Mouse (Mus musculus) intestine, postnatal 0 days (tissue): ENCODE measurements at regions not wholly inside any gene's neighbourhood (a gene's known extent, or its start where the extent isn't known, plus 50 kb on each side); places are given as distances from the start of the nearest gene placed in this dataset.

Source experiments
- ATAC-seq: fragments of 200-750 bp; cut with Nextera tagmentation; 2 replicates; pipeline ENCODE4 v1.8.0; 2017; ENCODE audit warnings: mild to moderate bottlenecking, moderate TSS enrichment, moderate library complexity
- H3K27ac ChIP-seq: fragments of 300-500 bp; sonication (generic); 2 replicates; pipeline ENCODE4 v1.5.1; 2014; ENCODE audit warnings: mild to moderate bottlenecking, low read depth, low read length, moderate library complexity
- H3K27me3 ChIP-seq: fragments of 300-500 bp; sonication (generic); replicated peaks from 2 replicates; pipeline ENCODE4 v1.6.1; 2014; ENCODE audit warnings: low read length, mixed read lengths; ENCODE audit not compliant: control insufficient read depth, insufficient read depth
- H3K36me3 ChIP-seq: fragments of 300-500 bp; sonication (generic); 2 replicates; pipeline ENCODE4 v1.6.1; 2014; ENCODE audit warnings: mild to moderate bottlenecking, moderate library complexity; ENCODE audit not compliant: control insufficient read depth, insufficient read depth
- H3K4me1 ChIP-seq: fragments of 300-500 bp; sonication (generic); replicated peaks from 2 replicates; pipeline ENCODE4 v1.6.1; 2014; ENCODE audit warnings: antibody characterized with exemption, low read length, mixed read lengths; ENCODE audit not compliant: control insufficient read depth, insufficient read depth
- H3K4me2 ChIP-seq: fragments of 300-500 bp; sonication (generic); replicated peaks from 2 replicates; pipeline ENCODE4 v1.6.1; 2014; ENCODE audit warnings: low read depth, mild to moderate bottlenecking, moderate library complexity
- H3K4me3 ChIP-seq: fragments of 300-500 bp; sonication (generic); 2 replicates; pipeline ENCODE4 v1.5.1; 2014; ENCODE audit warnings: low read depth, low read length
- H3K9ac ChIP-seq: fragments of 300-500 bp; sonication (generic); 2 replicates; pipeline ENCODE4 v1.6.1; 2014; ENCODE audit warnings: mild to moderate bottlenecking, low read depth, low read length
- H3K9me3 ChIP-seq: fragments of 300-500 bp; sonication (generic); 2 replicates; pipeline ENCODE4 v1.6.1; 2016; ENCODE audit warnings: mixed run types; ENCODE audit not compliant: control insufficient read depth
- CTCF ChIP-seq: sonication (generic); IDR thresholded peaks from 2 replicates; pipeline ENCODE4 v1.5.1; 2016; ENCODE audit warnings: low read depth, mild to moderate bottlenecking, control low read depth, antibody characterized with exemption, moderate library complexity
- WGBS: fragments of 180-500 bp; shearing (Covaris S2); extraction: QIAGEN DNeasy Blood & Tissue Kit; methylation state at CpG from one replicate; pipeline ENCODE4 v1.1.7; 2014; 5-methylcytosine and 5-hydroxymethylcytosine counted together

DNA sequence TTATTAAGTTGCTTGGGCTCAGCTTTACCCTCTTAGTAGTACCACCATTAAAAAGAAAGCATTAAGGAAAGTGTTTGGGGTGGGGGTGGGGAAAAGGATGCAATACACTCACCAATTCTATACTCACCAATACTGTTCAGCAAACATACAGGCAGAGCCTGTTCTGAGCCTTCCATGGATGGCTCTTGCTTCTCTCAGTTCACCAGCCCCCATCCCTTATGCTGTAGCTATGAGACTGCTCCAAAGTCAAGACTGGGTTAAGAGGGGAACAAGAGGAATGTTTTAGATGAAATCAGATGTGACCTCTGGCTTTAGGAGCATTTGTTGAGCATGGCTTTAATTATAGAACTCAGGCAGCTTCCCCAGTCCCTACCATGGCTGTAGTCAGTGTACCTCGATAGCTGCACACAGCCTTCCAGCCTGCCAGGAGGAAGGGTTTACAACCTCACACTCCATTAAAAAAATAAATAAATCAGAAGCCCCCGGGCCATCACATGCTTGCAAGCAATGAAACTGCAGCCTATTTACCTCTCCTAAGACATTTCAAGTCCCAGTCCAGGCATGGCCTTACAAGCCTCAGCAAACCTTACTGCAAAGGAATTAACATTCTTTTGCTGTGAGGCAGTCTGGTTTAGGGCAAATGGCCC, 122.8 kb upstream of the Ldb2 start:
- Histone ChIP-seq H3K4me3 (no peak overlapping the region), H3K27ac (no peak overlapping the region), H3K9ac (no peak overlapping the region), H3K27me3 (no peaks in the 10 kb centered on the region), H3K4me1 (no peaks in the 10 kb centered on the region), H3K9me3 (no peaks in the 10 kb centered on the region), H3K36me3 (no peaks in the 10 kb centered on the region), H3K4me2 (no peak overlapping the region)
- 27% methylated on average over 2 of the region's 2 CpGs for WGBS
- ATAC-seq = no peak
- no peak for TF ChIP-seq CTCF

DNA sequence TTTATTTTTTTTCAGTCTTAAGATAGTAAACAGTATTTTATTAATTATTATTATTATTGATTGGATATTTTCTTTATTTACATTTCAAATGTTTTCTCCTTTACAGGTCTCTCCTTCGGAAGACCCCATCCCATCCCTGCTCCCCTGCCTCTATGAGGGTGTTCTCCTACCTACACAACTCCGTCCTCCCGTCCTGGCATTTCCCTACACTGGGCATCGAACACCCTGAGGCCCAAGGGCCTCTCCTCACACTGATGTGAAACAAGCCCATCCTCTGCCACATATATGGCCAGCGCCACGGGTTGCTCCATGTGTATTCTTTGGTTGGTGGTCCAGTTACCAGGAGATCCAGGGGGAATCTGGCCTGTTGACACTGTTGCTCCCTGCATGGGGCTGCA, 118.3 kb upstream of the Ldb2 start:
- no peaks in the 10 kb centered on the region for H3K9me3 ChIP-seq
- no peak for TF ChIP-seq CTCF
- H3K4me2 ChIP-seq = no peak overlapping the region
- WGBS = 91% methylated on average over 6 of the region's 6 CpGs
- H3K4me1 ChIP-seq = no peaks in the 10 kb centered on the region
- no peaks in the 10 kb centered on the region for H3K27me3 ChIP-seq
- no peak overlapping the region for H3K27ac ChIP-seq
- no peak overlapping the region for H3K4me3 ChIP-seq
- H3K9ac ChIP-seq = no peak overlapping the region
- ATAC-seq = no peak
- no peaks in the 10 kb centered on the region for H3K36me3 ChIP-seq

DNA sequence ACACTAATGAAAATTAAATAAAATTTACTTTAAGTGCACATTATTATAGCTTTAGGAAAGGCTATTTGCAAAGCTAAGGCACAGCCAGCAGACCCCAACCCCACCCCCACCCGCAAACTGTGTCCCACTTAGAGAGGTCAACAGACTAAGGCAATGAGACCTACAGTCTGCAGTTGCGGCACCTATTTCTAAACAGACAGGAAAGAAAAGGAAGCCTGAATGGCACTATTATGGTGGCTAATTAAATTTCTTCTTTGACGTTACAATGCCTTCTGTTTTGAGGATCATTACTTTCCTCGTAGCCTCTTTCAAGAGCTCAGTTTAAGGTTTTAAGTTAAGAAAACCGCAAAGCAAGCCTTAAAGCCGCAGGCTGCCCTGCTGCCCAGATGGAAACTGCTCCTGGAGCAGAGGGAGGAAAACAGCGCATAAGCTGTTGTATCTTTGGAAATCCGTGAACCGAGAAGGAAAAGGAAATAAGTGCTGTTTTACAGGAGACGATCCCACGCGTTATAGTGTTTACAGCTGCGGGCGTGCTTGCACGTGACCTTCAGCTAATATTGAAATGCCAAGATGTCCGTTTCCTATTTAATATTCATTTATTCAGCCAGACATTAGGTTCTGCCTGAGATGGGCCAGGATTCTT, 117.8 kb upstream of the Ldb2 start:
- Histone ChIP-seq H3K4me1 (no peaks in the 10 kb centered on the region), H3K4me2 (0 out of 2 replicates have a peak overlapping the region, but pooled peaks have one; percentile 21), H3K9me3 (no peaks in the 10 kb centered on the region), H3K9ac (no peak overlapping the region), H3K4me3 (no peak overlapping the region), H3K36me3 (no peaks in the 10 kb centered on the region), H3K27me3 (no peaks in the 10 kb centered on the region), H3K27ac (no peak overlapping the region)
- WGBS = 63% methylated on average over 16 of the region's 16 CpGs
- no peak for TF ChIP-seq CTCF
- ATAC-seq = no peak

GRCm38 (mm10) chr5:44902541-44902940, 103.1 kb upstream of the Ldb2 start:
- H3K4me1 ChIP-seq = no peaks in the 10 kb centered on the region
- TF ChIP-seq CTCF = no peak
- H3K4me3 ChIP-seq = no peak overlapping the region
- no peaks in the 10 kb centered on the region for H3K9me3 ChIP-seq
- no peaks in the 10 kb centered on the region for H3K27me3 ChIP-seq
- no peak overlapping the region for H3K27ac ChIP-seq
- no peaks in the 10 kb centered on the region for H3K36me3 ChIP-seq
- 55% methylated on average over 6 of the region's 6 CpGs for WGBS
- no peak overlapping the region for H3K9ac ChIP-seq
- ATAC-seq = no peak
- H3K4me2 ChIP-seq = no peak overlapping the region

DNA sequence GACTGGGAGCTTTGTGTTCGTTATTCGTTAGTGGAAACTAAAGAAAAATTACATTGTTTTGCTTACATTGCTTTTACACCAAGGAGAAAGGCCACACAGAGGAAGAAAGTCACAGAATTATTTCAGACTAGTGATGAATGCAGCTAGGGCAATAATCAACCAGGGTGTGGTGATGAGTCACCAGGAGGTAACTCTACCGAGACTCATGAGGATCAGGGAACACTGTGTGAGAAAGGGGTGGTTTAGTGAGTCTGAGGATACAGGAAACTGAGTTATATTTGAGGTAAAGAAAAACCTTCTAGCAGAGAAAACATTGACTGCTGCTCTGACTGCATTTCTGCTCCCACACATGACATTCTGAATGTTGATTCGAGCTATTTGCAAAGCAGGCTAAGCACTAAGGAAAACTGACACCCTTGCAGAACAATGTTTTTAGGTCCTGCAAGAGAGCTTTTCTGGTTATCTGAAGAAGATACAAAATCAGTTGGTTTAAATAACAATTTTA, 87.1 kb upstream of the Ldb2 start:
- Histone ChIP-seq H3K36me3 (no peaks in the 10 kb centered on the region), H3K27me3 (no peaks in the 10 kb centered on the region), H3K4me1 (no peaks in the 10 kb centered on the region), H3K9ac (no peak overlapping the region), H3K9me3 (no peaks in the 10 kb centered on the region), H3K4me2 (no peak overlapping the region), H3K4me3 (no peak overlapping the region), H3K27ac (no peak overlapping the region)
- TF ChIP-seq CTCF = no peak
- 58% methylated on average over 4 of the region's 4 CpGs for WGBS
- 0 out of 2 replicates have a peak, but pooled peaks have one; percentile 53 for ATAC-seq

GRCm38 (mm10) chr5:44876946-44877345, 77.5 kb upstream of the Ldb2 start:
- 54% methylated on average over 3 of the region's 3 CpGs for WGBS
- no peaks in the 10 kb centered on the region for H3K36me3 ChIP-seq
- H3K4me3 ChIP-seq = no peak overlapping the region
- H3K9me3 ChIP-seq = no peaks in the 10 kb centered on the region
- H3K27me3 ChIP-seq = no peaks in the 10 kb centered on the region
- no peak for ATAC-seq
- H3K27ac ChIP-seq = no peak overlapping the region
- H3K4me1 ChIP-seq = no peaks in the 10 kb centered on the region
- H3K4me2 ChIP-seq = no peak overlapping the region
- no peak overlapping the region for H3K9ac ChIP-seq
- no peak for TF ChIP-seq CTCF
